Mouse (Mus musculus) heart, postnatal 0 days (tissue): ENCODE measurements around the gene Inpp5b.

Experiments
- CTCF ChIP-seq: IDR thresholded peaks from 2 replicates; pipeline ENCODE4 v1.5.1; 2016; ENCODE audit warnings: antibody characterized with exemption, control low read depth, low read depth
- EP300 ChIP-seq: IDR thresholded peaks from 2 replicates; pipeline ENCODE4 v1.6.1; 2016; ENCODE audit warnings: antibody characterized with exemption, low read depth

DNA sequence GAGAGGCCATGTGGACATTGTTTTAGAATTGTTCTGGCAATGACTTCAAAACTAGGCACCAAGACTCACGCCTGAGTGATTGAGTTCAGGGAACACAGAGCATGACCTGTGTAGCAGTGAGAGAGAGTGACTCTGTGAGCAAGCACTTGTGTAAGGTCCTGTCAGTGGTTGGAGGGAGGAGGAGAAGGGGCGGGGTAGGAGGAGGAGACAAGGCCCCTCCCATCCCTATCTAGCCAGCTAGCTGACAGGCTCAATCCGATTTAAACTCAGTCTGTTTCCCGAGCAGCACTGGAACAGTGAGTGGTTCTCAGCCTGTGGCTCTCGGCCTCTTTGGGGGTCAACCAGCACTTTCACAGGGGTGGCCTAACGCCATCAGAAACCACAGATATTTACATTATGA, 76.2 kb downstream of the Inpp5b start:
- TF ChIP-seq CTCF (no peak), EP300 (no peak)
